Mouse (Mus musculus): ENCODE data around the gene Tango6. TPM values are rescaled to one million over a fixed set of nuclear protein-coding genes. Genes with fewer than 3 reads are reported as not detected.
A peak's percentile ranks its signal among the peaks of the same experiment; 100 is the strongest.

Gene Tango6
- polyA plus RNA-seq (2012; rRNA removed) = 2.5 and 2.9 TPM in 2 replicates

- DNase-seq (ENCODE audit: extremely low spot score in 1 of 2, low spot score in 1 of 2) = peak; percentile 79 to 93
Measured at GRCm38 (mm10) chr8:106682971-106683668, at the start of gene Tango6. Gene Tango6, plus strand, starts transcription at chr8:106683068.

- no peak for DNase-seq (ENCODE audit: extremely low spot score in 1 of 2, low spot score in 1 of 2)
Measured at GRCm38 (mm10) chr8:106633361-106634158, 49.3 kb upstream of the Tango6 start.

- no peak for DNase-seq (ENCODE audit: extremely low spot score in 1 of 2, low spot score in 1 of 2)
Measured at GRCm38 (mm10) chr8:106635284-106635683, 47.6 kb upstream of the Tango6 start.

- no peak for DNase-seq (ENCODE audit: extremely low spot score in 1 of 2, low spot score in 1 of 2)
Measured at GRCm38 (mm10) chr8:106637446-106637845, 45.4 kb upstream of the Tango6 start.

GRCm38 (mm10) chr8:106638768-106639295 lies 44.0 kb upstream of the Tango6 start:
- DNase-seq (ENCODE audit: extremely low spot score in 1 of 2, low spot score in 1 of 2) = no peak

- no peak for DNase-seq (ENCODE audit: extremely low spot score in 1 of 2, low spot score in 1 of 2)
Measured at GRCm38 (mm10) chr8:106640212-106640611, 42.7 kb upstream of the Tango6 start.

- no peak for DNase-seq (ENCODE audit: extremely low spot score in 1 of 2, low spot score in 1 of 2)
Measured at GRCm38 (mm10) chr8:106640921-106641320, 41.9 kb upstream of the Tango6 start.

GRCm38 (mm10) chr8:106642172-106642571 lies 40.7 kb upstream of the Tango6 start:
- no peak for DNase-seq (ENCODE audit: extremely low spot score in 1 of 2, low spot score in 1 of 2)

GRCm38 (mm10) chr8:106643100-106643499 lies 39.8 kb upstream of the Tango6 start:
- DNase-seq (ENCODE audit: extremely low spot score in 1 of 2, low spot score in 1 of 2) = no peak

GRCm38 (mm10) chr8:106644957-106645356 lies 37.9 kb upstream of the Tango6 start:
- no peak for DNase-seq (ENCODE audit: extremely low spot score in 1 of 2, low spot score in 1 of 2)

- DNase-seq (ENCODE audit: extremely low spot score in 1 of 2, low spot score in 1 of 2) = no peak
Measured at GRCm38 (mm10) chr8:106646153-106646552, 36.7 kb upstream of the Tango6 start.

- DNase-seq (ENCODE audit: extremely low spot score in 1 of 2, low spot score in 1 of 2) = no peak
Measured at GRCm38 (mm10) chr8:106646731-106647130, 36.1 kb upstream of the Tango6 start.

GRCm38 (mm10) chr8:106647387-106647786 lies 35.5 kb upstream of the Tango6 start:
- DNase-seq (ENCODE audit: extremely low spot score in 1 of 2, low spot score in 1 of 2) = peak; percentile 46 to 93

GRCm38 (mm10) chr8:106648421-106648820 lies 34.4 kb upstream of the Tango6 start:
- DNase-seq (ENCODE audit: extremely low spot score in 1 of 2, low spot score in 1 of 2) = no peak

- no peak for DNase-seq (ENCODE audit: extremely low spot score in 1 of 2, low spot score in 1 of 2)
Measured at GRCm38 (mm10) chr8:106651994-106652393, 30.9 kb upstream of the Tango6 start.

- no peak for DNase-seq (ENCODE audit: extremely low spot score in 1 of 2, low spot score in 1 of 2)
Measured at GRCm38 (mm10) chr8:106656046-106656445, 26.8 kb upstream of the Tango6 start.

GRCm38 (mm10) chr8:106672786-106673185 lies 10.1 kb upstream of the Tango6 start:
- DNase-seq (ENCODE audit: extremely low spot score in 1 of 2, low spot score in 1 of 2) = no peak

GRCm38 (mm10) chr8:106674318-106674717 lies 8.6 kb upstream of the Tango6 start:
- DNase-seq (ENCODE audit: extremely low spot score in 1 of 2, low spot score in 1 of 2) = no peak

- DNase-seq (ENCODE audit: extremely low spot score in 1 of 2, low spot score in 1 of 2) = no peak
Measured at GRCm38 (mm10) chr8:106674894-106675293, 8.0 kb upstream of the Tango6 start.

GRCm38 (mm10) chr8:106684387-106684786 lies 1.5 kb downstream of the Tango6 start:
- no peak for DNase-seq (ENCODE audit: extremely low spot score in 1 of 2, low spot score in 1 of 2)

GRCm38 (mm10) chr8:106687479-106687878 lies 4.6 kb downstream of the Tango6 start:
- DNase-seq (ENCODE audit: extremely low spot score in 1 of 2, low spot score in 1 of 2) = peak in 1 of 2 experiments; percentile 67

Data from frontal cortex, adult 2 months (tissue).